ENCODE assay signal across 27 mouse cellular contexts in genomic region chr2:173714620-173715218, GRCm38 (mm10). TPM values are rescaled to one million over a fixed set of nuclear protein-coding genes. Genes with fewer than 3 reads are reported as not detected.
DNase-seq lines count a peak whose midpoint lies in the region; ATAC-seq lines count a peak whose summit lies in the region.
"Had no signal": no experiment of that assay in that cellular context is flagged by ENCODE, and none has a peak within 500 bp of the region (broad histone marks: within the 10 kb centered on the region; RNA-seq: fewer than 3 reads in every experiment).

No protein-coding gene starts in this region.

- WGBS in hindbrain, embryonic 13.5 days, result 20% methylated on average over 8 of the region's 8 CpGs
- 40% methylated on average over 8 of the region's 8 CpGs for WGBS in midbrain, embryonic 13.5 days
- 36% methylated on average over 8 of the region's 8 CpGs for WGBS in neural tube, embryonic 15.5 days
- 66% methylated on average over 8 of the region's 8 CpGs for WGBS in kidney, embryonic 16.5 days

- peak; percentile 39; the same call in 1 of the 2 replicates for ATAC-seq in hindbrain, embryonic 13.5 days (ENCODE audit: low FRiP score)
- peak; percentile 61 for ATAC-seq in midbrain, embryonic 13.5 days
- peak; percentile 43; the same call in 1 of the 2 replicates for ATAC-seq in neural tube, embryonic 15.5 days (ENCODE audit: low FRiP score)
- ATAC-seq in kidney, embryonic 16.5 days (ENCODE audit: low FRiP score, low TSS enrichment), result no peak

- peaks cover 35% of the 10 kb centered on the region for H3K4me1 ChIP-seq in hindbrain, embryonic 13.5 days (replicated peaks)
- H3K4me1 ChIP-seq in midbrain, embryonic 13.5 days (replicated peaks), result peaks cover 20% of the 10 kb centered on the region
- H3K4me1 ChIP-seq in neural tube, embryonic 15.5 days, result peaks cover 18% of the 10 kb centered on the region
- no peaks in the 10 kb centered on the region for H3K4me1 ChIP-seq in kidney, embryonic 16.5 days (ENCODE audit: insufficient read depth, low read length)
- H3K4me1 ChIP-seq: lung, embryonic 15.5 days had no signal

- peak overlapping the region; percentile 46; the same call in 1 of the 2 replicates for H3K9ac ChIP-seq in hindbrain, embryonic 13.5 days
- H3K9ac ChIP-seq in midbrain, embryonic 13.5 days (replicated peaks), result no peak overlapping the region
- H3K9ac ChIP-seq in neural tube, embryonic 15.5 days (replicated peaks), result no peak overlapping the region
- no peak overlapping the region for H3K9ac ChIP-seq in kidney, embryonic 16.5 days (replicated peaks; ENCODE audit: low read length)
- H3K9ac ChIP-seq: liver, embryonic 14.5 days; lung, embryonic 15.5 days had no signal

- peak; percentile 21 for DNase-seq in retina, postnatal 1 day
- no peak for DNase-seq in retina, embryonic 14.5 days (ENCODE audit: low spot score)
- no peak for DNase-seq in layer of hippocampus, postnatal 14 days (ENCODE audit: low spot score in 2 of 2)
- DNase-seq in heart, adult 9 months (ENCODE audit: low spot score in 2 of 2), result no peak
- DNase-seq: cerebellum, adult 2 months; cerebellum, postnatal 36 days; kidney, adult 11 months; kidney, postnatal 25 days; layer of hippocampus, adult 9-11 months; lung, postnatal 4 days; right cerebral cortex, postnatal 4 days; thymus, postnatal 36 days had no signal

- H3K36me3 ChIP-seq in hindbrain, embryonic 13.5 days, result no peaks in the 10 kb centered on the region
- H3K36me3 ChIP-seq in midbrain, embryonic 13.5 days, result no peaks in the 10 kb centered on the region
- no peaks in the 10 kb centered on the region for H3K36me3 ChIP-seq in neural tube, embryonic 15.5 days
- H3K36me3 ChIP-seq in kidney, embryonic 16.5 days (ENCODE audit: insufficient read depth, low read length), result no peaks in the 10 kb centered on the region
- H3K36me3 ChIP-seq: heart, embryonic 10.5 days; lung, embryonic 15.5 days had no signal

- H3K27ac ChIP-seq in hindbrain, embryonic 13.5 days, result peak overlapping the region; percentile 75
- peak overlapping the region; percentile 62 for H3K27ac ChIP-seq in midbrain, embryonic 13.5 days
- no peak overlapping the region for H3K27ac ChIP-seq in neural tube, embryonic 15.5 days (replicated peaks)
- H3K27ac ChIP-seq in kidney, embryonic 16.5 days (ENCODE audit: low read length), result no peak overlapping the region
- H3K27ac ChIP-seq: heart, embryonic 10.5 days; liver, embryonic 14.5 days; lung, embryonic 15.5 days had no signal

- H3K4me3 ChIP-seq in hindbrain, embryonic 13.5 days, result no peak overlapping the region
- no peak overlapping the region for H3K4me3 ChIP-seq in midbrain, embryonic 13.5 days (replicated peaks)
- no peak overlapping the region for H3K4me3 ChIP-seq in neural tube, embryonic 15.5 days (replicated peaks)
- H3K4me3 ChIP-seq in kidney, embryonic 16.5 days (ENCODE audit: low read length), result no peak overlapping the region
- H3K4me3 ChIP-seq: heart, embryonic 10.5 days; lung, embryonic 15.5 days had no signal

- no peaks in the 10 kb centered on the region for H3K27me3 ChIP-seq in hindbrain, embryonic 13.5 days
- no peaks in the 10 kb centered on the region for H3K27me3 ChIP-seq in midbrain, embryonic 13.5 days
- no peaks in the 10 kb centered on the region for H3K27me3 ChIP-seq in neural tube, embryonic 15.5 days (replicated peaks)
- H3K27me3 ChIP-seq in kidney, embryonic 16.5 days (ENCODE audit: insufficient read depth, low read length), result no peaks in the 10 kb centered on the region
- H3K27me3 ChIP-seq: lung, embryonic 15.5 days had no signal

- no peak overlapping the region for H3K4me2 ChIP-seq in hindbrain, embryonic 13.5 days
- no peak overlapping the region for H3K4me2 ChIP-seq in midbrain, embryonic 13.5 days (replicated peaks)
- no peak overlapping the region for H3K4me2 ChIP-seq in neural tube, embryonic 15.5 days
- H3K4me2 ChIP-seq in kidney, embryonic 16.5 days (replicated peaks; ENCODE audit: low read depth, low read length), result no peak overlapping the region
- H3K4me2 ChIP-seq: lung, embryonic 15.5 days had no signal

- H3K9me3 ChIP-seq in hindbrain, embryonic 13.5 days, result no peaks in the 10 kb centered on the region
- H3K9me3 ChIP-seq in midbrain, embryonic 13.5 days, result no peaks in the 10 kb centered on the region
- no peaks in the 10 kb centered on the region for H3K9me3 ChIP-seq in neural tube, embryonic 15.5 days (replicated peaks)
- no peaks in the 10 kb centered on the region for H3K9me3 ChIP-seq in kidney, embryonic 16.5 days (ENCODE audit: low read length)
- H3K9me3 ChIP-seq: lung, embryonic 15.5 days had no signal

RNA-seq across cellular contexts. Expression of gene 1700010B08Rik, which starts 4.5 kb away (rescaled TPM):
- not detected in 2 replicates for polyA plus RNA-seq in hindbrain, embryonic 13.5 days (2015; fragmentation: Nextera tagmentation; extraction: Ambion mirVana)
- not detected in 2 replicates for polyA plus RNA-seq in midbrain, embryonic 13.5 days (2015; fragmentation: Nextera tagmentation; extraction: Ambion mirVana)
- polyA plus RNA-seq in neural tube, embryonic 15.5 days (2015; fragmentation: Nextera tagmentation; extraction: Ambion mirVana), result not detected in 2 replicates
- total RNA-seq in layer of hippocampus, postnatal 14 days (2021), result not detected
- polyA plus RNA-seq in kidney, embryonic 16.5 days (2015; fragmentation: Nextera tagmentation; extraction: Ambion mirVana), result not detected in 2 replicates
- total RNA-seq: adrenal gland, adult 18-20 months; gastrocnemius, adult 18-20 months; gastrocnemius, postnatal 4 days; left cerebral cortex, postnatal 10 days; neutrophil, adult 5-6 weeks had no signal
- polyA plus RNA-seq: C2C12; cerebellum, adult 2 months; heart, embryonic 10.5 days; heart, postnatal 0 days; limb, embryonic 14.5 days; liver, embryonic 14.5 days; lung, embryonic 15.5 days had no signal

RNA-seq across cellular contexts. Expression of gene Vapb, which starts 22.6 kb away (rescaled TPM):
- 11.7 and 13.3 TPM in 2 replicates for polyA plus RNA-seq in hindbrain, embryonic 13.5 days (2015; fragmentation: Nextera tagmentation; extraction: Ambion mirVana)
- polyA plus RNA-seq in midbrain, embryonic 13.5 days (2015; fragmentation: Nextera tagmentation; extraction: Ambion mirVana), result 12.3 and 13.8 TPM in 2 replicates
- 16.4 and 19.9 TPM in 2 replicates for polyA plus RNA-seq in neural tube, embryonic 15.5 days (2015; fragmentation: Nextera tagmentation; extraction: Ambion mirVana)
- 100 to 1,000 TPM; 105 to 110 TPM for total RNA-seq in layer of hippocampus, postnatal 14 days (2021)
- polyA plus RNA-seq in kidney, embryonic 16.5 days (2015; fragmentation: Nextera tagmentation; extraction: Ambion mirVana), result 18.2 and 24.2 TPM in 2 replicates

RNA-seq across cellular contexts. Expression of gene Rab22a, which starts 55.2 kb away (rescaled TPM):
- polyA plus RNA-seq in hindbrain, embryonic 13.5 days (2015; fragmentation: Nextera tagmentation; extraction: Ambion mirVana), result 34.7 and 36.8 TPM in 2 replicates
- polyA plus RNA-seq in midbrain, embryonic 13.5 days (2015; fragmentation: Nextera tagmentation; extraction: Ambion mirVana), result 32.8 and 33.5 TPM in 2 replicates
- 30.9 and 32.7 TPM in 2 replicates for polyA plus RNA-seq in neural tube, embryonic 15.5 days (2015; fragmentation: Nextera tagmentation; extraction: Ambion mirVana)
- total RNA-seq in layer of hippocampus, postnatal 14 days (2021), result 10 to 100 TPM; 24.4 to 25.6 TPM
- 35.6 and 37.1 TPM in 2 replicates for polyA plus RNA-seq in kidney, embryonic 16.5 days (2015; fragmentation: Nextera tagmentation; extraction: Ambion mirVana)

Comparison
In these comparisons a context has a peak if more than half of its experiments do, and no peak if none do; other contexts are left out.
1. H3K27ac ChIP-seq: peak in hindbrain, embryonic 13.5 days (single experiment) and midbrain, embryonic 13.5 days (single experiment); none in neural tube, embryonic 15.5 days (single experiment) and kidney, embryonic 16.5 days (single experiment).